Mouse (Mus musculus) midbrain, embryonic 11.5 days (tissue): ENCODE measurements at regions not wholly inside any gene's neighbourhood (a gene's known extent, or its start where the extent isn't known, plus 50 kb on each side); places are given as distances from the start of the nearest gene placed in this dataset.

Source experiments
- ATAC-seq: fragments of 200-750 bp; cut with Nextera tagmentation; 2 replicates; pipeline ENCODE4 v1.8.0; 2017; ENCODE audit warnings: moderate TSS enrichment, moderate library complexity; ENCODE audit not compliant: low FRiP score
- DNase-seq: peaks from one replicate; pipeline ENCODE4 v3.0.0; 2015; ENCODE audit warnings: low spot score; ENCODE audit errors: missing footprints
- H3K27ac ChIP-seq: fragments of 300-500 bp; sonication (generic); 2 replicates; pipeline ENCODE4 v1.5.1; 2014; ENCODE audit warnings: low read depth, low read length
- H3K27me3 ChIP-seq: fragments of 300-500 bp; sonication (generic); 2 replicates; pipeline ENCODE4 v1.6.1; 2014; ENCODE audit warnings: mild to moderate bottlenecking, low read length, moderate library complexity, mixed read lengths; ENCODE audit not compliant: control insufficient read depth, insufficient read depth
- H3K36me3 ChIP-seq: fragments of 300-500 bp; sonication (generic); 2 replicates; pipeline ENCODE4 v1.6.1; 2014; ENCODE audit warnings: mild to moderate bottlenecking, low read length, moderate library complexity, mixed read lengths; ENCODE audit not compliant: control insufficient read depth, insufficient read depth
- H3K4me1 ChIP-seq: fragments of 300-500 bp; sonication (generic); 2 replicates; pipeline ENCODE4 v1.6.1; 2014; ENCODE audit warnings: low read length; ENCODE audit not compliant: control insufficient read depth, insufficient read depth
- H3K4me2 ChIP-seq: fragments of 300-500 bp; sonication (generic); 2 replicates; pipeline ENCODE4 v1.6.1; 2014; ENCODE audit warnings: mild to moderate bottlenecking, moderate library complexity
- H3K4me3 ChIP-seq: fragments of 300-500 bp; sonication (generic); 2 replicates; pipeline ENCODE4 v1.5.1; 2014; ENCODE audit warnings: low read depth, low read length
- H3K9ac ChIP-seq: fragments of 300-500 bp; sonication (generic); 2 replicates; pipeline ENCODE4 v1.6.1; 2014; ENCODE audit warnings: low read length
- H3K9me3 ChIP-seq: fragments of 300-500 bp; sonication (generic); 2 replicates; pipeline ENCODE4 v1.6.1; 2016; ENCODE audit warnings: low read length; ENCODE audit not compliant: control insufficient read depth
- WGBS: fragments of 180-500 bp; shearing (Covaris S2); extraction: QIAGEN DNeasy Blood & Tissue Kit; methylation state at CpG from one replicate; pipeline ENCODE4 v1.1.7; 2014; 5-methylcytosine and 5-hydroxymethylcytosine counted together

GRCm38 (mm10) chr7:83369605-83370004 is 215.1 kb upstream of the Tmc3 start:
- H3K9me3 ChIP-seq: no peaks in the 10 kb centered on the region
- WGBS: 80% methylated on average over 6 of the region's 6 CpGs
- H3K9ac ChIP-seq: no peak overlapping the region
- H3K27me3 ChIP-seq: no peaks in the 10 kb centered on the region
- no peak overlapping the region for H3K4me2 ChIP-seq
- DNase-seq (no peak), ATAC-seq (no peak)
- H3K4me3 ChIP-seq: no peak overlapping the region
- H3K4me1 ChIP-seq: no peaks in the 10 kb centered on the region
- no peaks in the 10 kb centered on the region for H3K36me3 ChIP-seq
- H3K27ac ChIP-seq: no peak overlapping the region

- Histone ChIP-seq H3K27ac (no peak overlapping the region), H3K4me3 (no peak overlapping the region), H3K27me3 (no peaks in the 10 kb centered on the region), H3K9ac (no peak overlapping the region), H3K36me3 (no peaks in the 10 kb centered on the region), H3K4me2 (no peak overlapping the region), H3K9me3 (no peaks in the 10 kb centered on the region), H3K4me1 (no peaks in the 10 kb centered on the region)
- ATAC-seq (no peak), DNase-seq (no peak)
- 82% methylated on average over 1 of the region's 1 CpGs for WGBS
Observed at GRCm38 (mm10) chr7:83376826-83377225, 207.9 kb upstream of the Tmc3 start.

GRCm38 (mm10) chr7:83381381-83382181 is 203.1 kb upstream of the Tmc3 start:
- 67% methylated on average over 7 of the region's 7 CpGs for WGBS

GRCm38 (mm10) chr7:83382803-83383363 is 201.8 kb upstream of the Tmc3 start:
- Histone ChIP-seq H3K9me3 (no peaks in the 10 kb centered on the region), H3K4me3 (no peak overlapping the region), H3K27ac (peak overlapping the region; percentile 44), H3K27me3 (no peaks in the 10 kb centered on the region), H3K4me1 (peaks cover 9% of the 10 kb centered on the region), H3K9ac (no peak overlapping the region), H3K36me3 (no peaks in the 10 kb centered on the region), H3K4me2 (peak overlapping the region; percentile 13; the same call in 1 of the 2 replicates)
- DNase-seq: peak; percentile 90
- 22% methylated on average over 8 of the region's 8 CpGs for WGBS
- ATAC-seq: peak; percentile 97

More at GRCm38 (mm10) chr7:83381381-83382181, 203.1 kb upstream of the Tmc3 start:
- no peak overlapping the region for H3K4me2 ChIP-seq
- 0 out of 2 replicates have a peak overlapping the region, but pooled peaks have one; percentile 2 for H3K27ac ChIP-seq
- DNase-seq: no peak
- H3K36me3 ChIP-seq: no peaks in the 10 kb centered on the region
- no peak for ATAC-seq
- H3K4me1 ChIP-seq: peaks cover 9% of the 10 kb centered on the region
- H3K27me3 ChIP-seq: no peaks in the 10 kb centered on the region
- no peak overlapping the region for H3K9ac ChIP-seq
- no peak overlapping the region for H3K4me3 ChIP-seq
- H3K9me3 ChIP-seq: no peaks in the 10 kb centered on the region

GRCm38 (mm10) chr7:83391388-83391787 is 193.3 kb upstream of the Tmc3 start:
- WGBS: 85% methylated on average over 5 of the region's 5 CpGs
- H3K9me3 ChIP-seq: no peaks in the 10 kb centered on the region
- no peaks in the 10 kb centered on the region for H3K27me3 ChIP-seq
- no peak overlapping the region for H3K9ac ChIP-seq
- peaks cover 3% of the 10 kb centered on the region for H3K4me1 ChIP-seq
- ATAC-seq: no peak
- no peaks in the 10 kb centered on the region for H3K36me3 ChIP-seq
- DNase-seq: no peak
- no peak overlapping the region for H3K4me2 ChIP-seq
- H3K27ac ChIP-seq: no peak overlapping the region
- no peak overlapping the region for H3K4me3 ChIP-seq

GRCm38 (mm10) chr7:83392181-83392580 is 192.5 kb upstream of the Tmc3 start:
- no peak overlapping the region for H3K27ac ChIP-seq
- H3K4me1 ChIP-seq: peaks cover 3% of the 10 kb centered on the region
- H3K4me3 ChIP-seq: no peak overlapping the region
- no peaks in the 10 kb centered on the region for H3K9me3 ChIP-seq
- H3K9ac ChIP-seq: no peak overlapping the region
- no peak overlapping the region for H3K4me2 ChIP-seq
- 98% methylated on average over 2 of the region's 2 CpGs for WGBS
- H3K27me3 ChIP-seq: no peaks in the 10 kb centered on the region
- no peaks in the 10 kb centered on the region for H3K36me3 ChIP-seq
- ATAC-seq: no peak
- no peak for DNase-seq

GRCm38 (mm10) chr7:83392625-83393024 is 192.1 kb upstream of the Tmc3 start:
- Histone ChIP-seq H3K4me1 (peaks cover 3% of the 10 kb centered on the region), H3K4me2 (no peak overlapping the region), H3K9ac (no peak overlapping the region), H3K9me3 (no peaks in the 10 kb centered on the region), H3K36me3 (no peaks in the 10 kb centered on the region), H3K27ac (no peak overlapping the region), H3K27me3 (no peaks in the 10 kb centered on the region), H3K4me3 (no peak overlapping the region)
- ATAC-seq (no peak), DNase-seq (no peak)

- Histone ChIP-seq H3K27me3 (no peaks in the 10 kb centered on the region), H3K9me3 (no peaks in the 10 kb centered on the region), H3K4me1 (peaks cover 3% of the 10 kb centered on the region), H3K27ac (no peak overlapping the region), H3K4me2 (no peak overlapping the region), H3K9ac (no peak overlapping the region), H3K36me3 (no peaks in the 10 kb centered on the region), H3K4me3 (no peak overlapping the region)
- ATAC-seq (no peak), DNase-seq (no peak)
- 62% methylated on average over 2 of the region's 2 CpGs for WGBS
Observed at GRCm38 (mm10) chr7:83394156-83394555, 190.6 kb upstream of the Tmc3 start.

GRCm38 (mm10) chr7:83399668-83400067 is 185.1 kb upstream of the Tmc3 start:
- no peak overlapping the region for H3K4me3 ChIP-seq
- H3K4me2 ChIP-seq: no peak overlapping the region
- no peaks in the 10 kb centered on the region for H3K36me3 ChIP-seq
- H3K9ac ChIP-seq: no peak overlapping the region
- H3K9me3 ChIP-seq: no peaks in the 10 kb centered on the region
- no peak overlapping the region for H3K27ac ChIP-seq
- H3K4me1 ChIP-seq: no peaks in the 10 kb centered on the region; the same call in 1 of the 2 replicates
- DNase-seq (no peak), ATAC-seq (no peak)
- no peaks in the 10 kb centered on the region for H3K27me3 ChIP-seq
